Mouse (Mus musculus): ENCODE measurements around the gene Dna2.

Gene Dna2

GRCm38 (mm10) chr10:62984072-62984471 lies 37.2 kb downstream of the Dna2 start:
- no peak for DNase-seq

GRCm38 (mm10) chr10:62984495-62984894 lies 37.7 kb downstream of the Dna2 start:
- DNase-seq, result peak; percentile 15 to 32

- peak in 1 of 2 experiments; percentile 46 for DNase-seq
Observed at GRCm38 (mm10) chr10:62987341-62987740, 40.5 kb downstream of the Dna2 start.

- no peak for DNase-seq
Observed at GRCm38 (mm10) chr10:62990636-62991035, 43.8 kb downstream of the Dna2 start.

GRCm38 (mm10) chr10:62993991-62994390 lies 47.2 kb downstream of the Dna2 start:
- DNase-seq, result peak in 1 of 2 experiments; percentile 9

GRCm38 (mm10) chr10:63000584-63000983 lies 53.8 kb downstream of the Dna2 start:
- no peak for DNase-seq

GRCm38 (mm10) chr10:63003252-63003651 lies 56.4 kb downstream of the Dna2 start:
- no peak for DNase-seq

- no peak for DNase-seq
Observed at GRCm38 (mm10) chr10:63004556-63004955, 57.7 kb downstream of the Dna2 start.

GRCm38 (mm10) chr10:63008193-63008592 lies 61.4 kb downstream of the Dna2 start:
- DNase-seq, result no peak

GRCm38 (mm10) chr10:63010268-63010667 lies 63.4 kb downstream of the Dna2 start:
- no peak for DNase-seq

- DNase-seq, result no peak
Observed at GRCm38 (mm10) chr10:63011556-63011955, 64.7 kb downstream of the Dna2 start.

GRCm38 (mm10) chr10:63013476-63013875 lies 66.7 kb downstream of the Dna2 start:
- no peak for DNase-seq

- DNase-seq, result no peak
Observed at GRCm38 (mm10) chr10:63014168-63014567, 67.3 kb downstream of the Dna2 start.

- no peak for DNase-seq
Observed at GRCm38 (mm10) chr10:63019304-63019703, 72.5 kb downstream of the Dna2 start.

GRCm38 (mm10) chr10:63021702-63022101 lies 74.9 kb downstream of the Dna2 start:
- DNase-seq, result no peak

- DNase-seq, result no peak
Observed at GRCm38 (mm10) chr10:63022541-63023120, 75.8 kb downstream of the Dna2 start.

- peak; percentile 81 to 83 for DNase-seq
Observed at GRCm38 (mm10) chr10:63023121-63023748, 76.4 kb downstream of the Dna2 start.

Measured in lung, postnatal 4 days (tissue).